Mouse (Mus musculus): ENCODE data around the gene Camk2n1. TPM values are rescaled to one million over a fixed set of nuclear protein-coding genes. Genes with fewer than 3 reads are reported as not detected.

The Camk2n1 gene
- polyA plus RNA-seq, 1 experiment = 3.4 TPM

GRCm38 (mm10) chr4:138464667-138465353 is 10.7 kb downstream of the Camk2n1 start:
- H3K27ac ChIP-seq (ENCODE audit: control insufficient read depth, insufficient read depth, low read depth, low read length, poor library complexity) = no peak overlapping the region
- 3% methylated on average over 19 of the region's 22 CpGs for WGBS
- no peak overlapping the region for H3K4me3 ChIP-seq (replicated peaks; ENCODE audit: control insufficient read depth, low read depth, low read length)
- H3K4me1 ChIP-seq (ENCODE audit: control insufficient read depth, insufficient read depth, low read length) = no peaks in the 10 kb centered on the region; the same call in 1 of the 2 replicates
- no peak for TF ChIP-seq CTCF (IDR thresholded peaks at IDR 0.05; ENCODE audit: control insufficient read depth, insufficient read depth, low read length)
- TF ChIP-seq POLR2A (IDR thresholded peaks at IDR 0.05; ENCODE audit: borderline replicate concordance, control insufficient read depth, low read depth, low read length) = no peak

- no peaks in the 10 kb centered on the region; the same call in 1 of the 2 replicates for H3K4me1 ChIP-seq (ENCODE audit: control insufficient read depth, insufficient read depth, low read length)
- TF ChIP-seq CTCF (IDR thresholded peaks at IDR 0.05; ENCODE audit: control insufficient read depth, insufficient read depth, low read length) (no peak), POLR2A (IDR thresholded peaks at IDR 0.05; ENCODE audit: borderline replicate concordance, control insufficient read depth, low read depth, low read length) (no peak)
- WGBS = 40% methylated on average over 8 of the region's 8 CpGs
- no peak overlapping the region for H3K27ac ChIP-seq (ENCODE audit: control insufficient read depth, insufficient read depth, low read depth, low read length, poor library complexity)
- H3K4me3 ChIP-seq (replicated peaks; ENCODE audit: control insufficient read depth, low read depth, low read length) = no peak overlapping the region
Measured at GRCm38 (mm10) chr4:138465446-138465845, 11.3 kb downstream of the Camk2n1 start.

- 51% methylated on average over 6 of the region's 6 CpGs for WGBS
- no peak for TF ChIP-seq POLR2A (IDR thresholded peaks at IDR 0.05; ENCODE audit: borderline replicate concordance, control insufficient read depth, low read depth, low read length)
- TF ChIP-seq CTCF (IDR thresholded peaks at IDR 0.05; ENCODE audit: control insufficient read depth, insufficient read depth, low read length) = no peak
- no peaks in the 10 kb centered on the region; the same call in 1 of the 2 replicates for H3K4me1 ChIP-seq (ENCODE audit: control insufficient read depth, insufficient read depth, low read length)
- H3K27ac ChIP-seq (ENCODE audit: control insufficient read depth, insufficient read depth, low read depth, low read length, poor library complexity) = no peak overlapping the region
- no peak overlapping the region for H3K4me3 ChIP-seq (replicated peaks; ENCODE audit: control insufficient read depth, low read depth, low read length)
Measured at GRCm38 (mm10) chr4:138466690-138467089, 12.6 kb downstream of the Camk2n1 start.

- no peak overlapping the region for H3K27ac ChIP-seq (ENCODE audit: control insufficient read depth, insufficient read depth, low read depth, low read length, poor library complexity)
- TF ChIP-seq POLR2A (IDR thresholded peaks at IDR 0.05; ENCODE audit: borderline replicate concordance, control insufficient read depth, low read depth, low read length) = no peak
- no peak for TF ChIP-seq CTCF (IDR thresholded peaks at IDR 0.05; ENCODE audit: control insufficient read depth, insufficient read depth, low read length)
- no peak overlapping the region for H3K4me3 ChIP-seq (replicated peaks; ENCODE audit: control insufficient read depth, low read depth, low read length)
- no peaks in the 10 kb centered on the region; the same call in 1 of the 2 replicates for H3K4me1 ChIP-seq (ENCODE audit: control insufficient read depth, insufficient read depth, low read length)
- WGBS = 69% methylated on average over 5 of the region's 5 CpGs
Measured at GRCm38 (mm10) chr4:138467451-138467850, 13.3 kb downstream of the Camk2n1 start.

GRCm38 (mm10) chr4:138469080-138469479 is 15.0 kb downstream of the Camk2n1 start:
- Histone ChIP-seq H3K4me3 (replicated peaks; ENCODE audit: control insufficient read depth, low read depth, low read length) (no peak overlapping the region), H3K4me1 (ENCODE audit: control insufficient read depth, insufficient read depth, low read length) (no peaks in the 10 kb centered on the region; the same call in 1 of the 2 replicates), H3K27ac (ENCODE audit: control insufficient read depth, insufficient read depth, low read depth, low read length, poor library complexity) (no peak overlapping the region)
- WGBS = 25% methylated on average over 7 of the region's 7 CpGs
- TF ChIP-seq POLR2A (IDR thresholded peaks at IDR 0.05; ENCODE audit: borderline replicate concordance, control insufficient read depth, low read depth, low read length) = no peak
- TF ChIP-seq CTCF (IDR thresholded peaks at IDR 0.05; ENCODE audit: control insufficient read depth, insufficient read depth, low read length) = no peak

- 62% methylated on average over 7 of the region's 7 CpGs for WGBS
- no peak for TF ChIP-seq CTCF (IDR thresholded peaks at IDR 0.05; ENCODE audit: control insufficient read depth, insufficient read depth, low read length)
- Histone ChIP-seq H3K4me3 (replicated peaks; ENCODE audit: control insufficient read depth, low read depth, low read length) (no peak overlapping the region), H3K27ac (ENCODE audit: control insufficient read depth, insufficient read depth, low read depth, low read length, poor library complexity) (no peak overlapping the region), H3K4me1 (ENCODE audit: control insufficient read depth, insufficient read depth, low read length) (no peaks in the 10 kb centered on the region)
Measured at GRCm38 (mm10) chr4:138471241-138471640, 17.1 kb downstream of the Camk2n1 start.

- Histone ChIP-seq H3K4me3 (replicated peaks; ENCODE audit: control insufficient read depth, low read depth, low read length) (no peak overlapping the region), H3K27ac (ENCODE audit: control insufficient read depth, insufficient read depth, low read depth, low read length, poor library complexity) (no peak overlapping the region), H3K4me1 (ENCODE audit: control insufficient read depth, insufficient read depth, low read length) (no peaks in the 10 kb centered on the region)
- 67% methylated on average over 7 of the region's 7 CpGs for WGBS
- TF ChIP-seq POLR2A (IDR thresholded peaks at IDR 0.05; ENCODE audit: borderline replicate concordance, control insufficient read depth, low read depth, low read length) = no peak
- TF ChIP-seq CTCF (IDR thresholded peaks at IDR 0.05; ENCODE audit: control insufficient read depth, insufficient read depth, low read length) = no peak
Measured at GRCm38 (mm10) chr4:138479595-138479994, 25.5 kb downstream of the Camk2n1 start.

GRCm38 (mm10) chr4:138480962-138481361 is 26.8 kb downstream of the Camk2n1 start:
- no peak for TF ChIP-seq POLR2A (IDR thresholded peaks at IDR 0.05; ENCODE audit: borderline replicate concordance, control insufficient read depth, low read depth, low read length)
- TF ChIP-seq CTCF (IDR thresholded peaks at IDR 0.05; ENCODE audit: control insufficient read depth, insufficient read depth, low read length) = no peak
- 22% methylated on average over 9 of the region's 9 CpGs for WGBS
- Histone ChIP-seq H3K4me1 (ENCODE audit: control insufficient read depth, insufficient read depth, low read length) (no peaks in the 10 kb centered on the region), H3K27ac (ENCODE audit: control insufficient read depth, insufficient read depth, low read depth, low read length, poor library complexity) (no peak overlapping the region), H3K4me3 (replicated peaks; ENCODE audit: control insufficient read depth, low read depth, low read length) (no peak overlapping the region)
